Mouse (Mus musculus) hindbrain, embryonic 14.5 days (tissue): ENCODE measurements at regions not wholly inside any gene's neighbourhood (a gene's known extent, or its start where the extent isn't known, plus 50 kb on each side); places are given as distances from the start of the nearest gene placed in this dataset.
A peak's percentile ranks its signal among the peaks of the same experiment; 100 is the strongest.
"Not testable (repeated sequence)": the region's sequence is repeated elsewhere in the genome, so short reads cannot be mapped to it uniquely, and the experiment has no call there.

ENCODE experiments used
- ATAC-seq: fragments of 200-750 bp; cut with Nextera tagmentation; 2 replicates; pipeline ENCODE4 v1.8.0; 2017; ENCODE audit warnings: moderate number of reproducible peaks, mild to moderate bottlenecking, moderate TSS enrichment, moderate library complexity; ENCODE audit not compliant: low FRiP score
- DNase-seq: peaks from one replicate; pipeline ENCODE4 v3.0.0-alpha.2; 2015; ENCODE audit warnings: low spot score
- H3K27ac ChIP-seq: fragments of 300-500 bp; sonication (generic); 2 replicates; pipeline ENCODE4 v1.5.1; 2014; ENCODE audit warnings: mild to moderate bottlenecking, moderate library complexity
- H3K27me3 ChIP-seq: fragments of 300-500 bp; sonication (generic); 2 replicates; pipeline ENCODE4 v1.6.1; 2014; ENCODE audit warnings: mild to moderate bottlenecking, low read length, mixed read lengths; ENCODE audit not compliant: control insufficient read depth, insufficient read depth
- H3K36me3 ChIP-seq: fragments of 300-500 bp; sonication (generic); replicated peaks from 2 replicates; pipeline ENCODE4 v1.6.1; 2014; ENCODE audit not compliant: control insufficient read depth, insufficient read depth
- H3K4me1 ChIP-seq: fragments of 300-500 bp; sonication (generic); replicated peaks from 2 replicates; pipeline ENCODE4 v1.6.1; 2014; ENCODE audit warnings: antibody characterized with exemption, low read length, mixed read lengths; ENCODE audit not compliant: control insufficient read depth, insufficient read depth
- H3K4me2 ChIP-seq: fragments of 300-500 bp; sonication (generic); replicated peaks from 2 replicates; pipeline ENCODE4 v1.6.1; 2014; ENCODE audit warnings: mild to moderate bottlenecking, moderate library complexity
- H3K4me3 ChIP-seq: fragments of 300-500 bp; sonication (generic); replicated peaks from 2 replicates; pipeline ENCODE4 v1.5.1; 2014; ENCODE audit warnings: mild to moderate bottlenecking, low read length
- H3K9ac ChIP-seq: fragments of 300-500 bp; sonication (generic); 2 replicates; pipeline ENCODE4 v1.6.1; 2014
- H3K9me3 ChIP-seq: fragments of 300-500 bp; sonication (generic); 2 replicates; pipeline ENCODE4 v1.6.1; 2016; ENCODE audit warnings: low read length; ENCODE audit not compliant: control insufficient read depth
- WGBS: fragments of 180-500 bp; shearing (Covaris S2); extraction: QIAGEN DNeasy Blood & Tissue Kit; methylation state at CpG from one replicate; pipeline ENCODE4 v1.1.7; 2014; 5-methylcytosine and 5-hydroxymethylcytosine counted together

DNA sequence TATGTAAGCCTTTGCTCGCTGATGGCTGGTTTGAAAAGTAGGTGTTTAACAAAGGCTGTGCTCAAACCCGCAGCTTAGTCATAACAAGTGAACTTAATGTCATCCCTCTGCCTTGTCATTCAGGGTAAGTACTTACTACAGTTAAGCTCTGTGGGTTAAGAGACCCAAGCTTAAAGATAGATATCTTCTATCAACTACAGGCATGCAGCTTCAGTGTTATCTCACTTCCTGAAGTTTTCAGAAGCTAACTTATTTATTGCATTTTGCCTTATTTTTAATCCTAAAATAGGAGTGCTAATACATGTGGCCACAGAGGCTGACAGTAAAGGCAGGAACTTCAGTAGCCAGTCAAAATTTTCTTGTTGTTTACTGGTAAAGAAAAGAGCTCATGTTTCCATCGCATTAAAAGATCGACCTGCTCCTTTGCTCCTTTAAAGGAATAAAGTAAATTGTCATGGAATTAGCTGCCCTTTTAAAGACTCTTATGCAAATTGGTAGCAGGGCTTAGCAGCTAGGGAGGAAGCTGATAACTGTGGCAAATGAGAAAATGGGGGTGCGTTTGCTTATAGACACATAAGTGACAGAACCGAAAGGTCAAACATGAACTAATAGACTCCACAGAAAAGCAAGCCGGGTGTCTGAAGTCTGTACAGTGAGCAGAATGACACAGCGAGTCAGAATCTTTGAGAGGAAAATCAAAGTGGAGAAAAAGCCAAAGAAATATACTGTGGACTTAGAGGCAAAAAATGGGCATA, 55.9 kb upstream of the Inpp4b start:
- ATAC-seq = no peak

DNA sequence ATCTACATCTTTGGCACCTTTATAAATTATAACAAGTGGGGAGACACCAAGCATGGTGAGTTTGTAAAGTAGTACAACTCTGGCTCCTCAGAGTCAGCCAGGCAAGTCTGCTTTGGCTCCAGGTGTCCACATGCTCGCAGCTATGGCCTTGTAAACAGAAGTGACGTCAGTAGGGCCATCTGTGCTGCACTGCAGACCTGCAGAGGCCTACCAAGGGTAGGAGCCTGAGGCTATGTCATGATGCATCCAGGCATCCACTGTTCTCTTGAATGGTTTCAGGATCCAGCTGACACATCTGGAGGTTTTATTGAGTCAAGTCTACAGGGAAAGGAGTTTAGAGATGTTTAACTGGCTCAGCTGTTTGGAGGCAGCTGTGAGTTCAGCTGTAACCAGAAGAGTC, 82.3 kb upstream of the Inpp4b start:
- H3K9ac ChIP-seq = no peak overlapping the region
- DNase-seq = no peak
- ATAC-seq = peak; percentile 48; the same call in 1 of the 2 replicates
- no peaks in the 10 kb centered on the region for H3K27me3 ChIP-seq
- H3K4me2 ChIP-seq = no peak overlapping the region
- H3K36me3 ChIP-seq = no peaks in the 10 kb centered on the region
- 81% methylated on average over 2 of the region's 2 CpGs for WGBS
- no peaks in the 10 kb centered on the region for H3K9me3 ChIP-seq
- no peak overlapping the region for H3K27ac ChIP-seq
- H3K4me1 ChIP-seq = no peaks in the 10 kb centered on the region
- H3K4me3 ChIP-seq = no peak overlapping the region

More for the DNA sequence above, 55.9 kb upstream of the Inpp4b start:
- H3K27me3 ChIP-seq = no peaks in the 10 kb centered on the region
- no peak overlapping the region for H3K27ac ChIP-seq
- no peak overlapping the region for H3K9ac ChIP-seq
- H3K36me3 ChIP-seq = no peaks in the 10 kb centered on the region
- H3K4me1 ChIP-seq = no peaks in the 10 kb centered on the region
- H3K9me3 ChIP-seq = no peaks in the 10 kb centered on the region
- H3K4me3 ChIP-seq = no peak overlapping the region
- H3K4me2 ChIP-seq = no peak overlapping the region
- no peak for DNase-seq
- WGBS = 77% methylated on average over 8 of the region's 8 CpGs

DNA sequence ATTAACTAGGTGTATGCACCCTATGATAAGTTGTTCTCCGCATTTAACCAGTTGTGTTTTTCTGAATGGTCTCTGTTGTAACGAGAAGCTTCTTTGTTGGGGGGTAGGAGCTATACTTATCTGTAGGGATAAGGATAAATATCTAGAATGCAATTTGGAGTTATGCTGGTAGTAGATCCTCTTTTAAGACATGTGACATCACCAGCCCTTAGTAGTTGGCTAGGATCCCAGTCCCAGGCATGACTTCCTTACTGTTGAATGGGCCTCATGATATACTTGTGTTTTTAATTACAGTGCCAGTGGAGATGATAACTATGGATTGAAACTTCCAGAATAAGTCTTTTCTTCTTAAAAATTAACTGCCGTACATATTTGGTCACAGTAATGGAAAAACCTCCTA, 118.5 kb upstream of the Inpp4b start:
- no peaks in the 10 kb centered on the region for H3K27me3 ChIP-seq
- H3K36me3 ChIP-seq = no peaks in the 10 kb centered on the region
- ATAC-seq (no peak), DNase-seq (no peak)
- no peaks in the 10 kb centered on the region for H3K9me3 ChIP-seq
- H3K4me1 ChIP-seq = no peaks in the 10 kb centered on the region
- H3K4me3 ChIP-seq = no peak overlapping the region
- no peak overlapping the region for H3K9ac ChIP-seq
- H3K4me2 ChIP-seq = no peak overlapping the region
- H3K27ac ChIP-seq = no peak overlapping the region
- 93% methylated on average over 3 of the region's 3 CpGs for WGBS

DNA sequence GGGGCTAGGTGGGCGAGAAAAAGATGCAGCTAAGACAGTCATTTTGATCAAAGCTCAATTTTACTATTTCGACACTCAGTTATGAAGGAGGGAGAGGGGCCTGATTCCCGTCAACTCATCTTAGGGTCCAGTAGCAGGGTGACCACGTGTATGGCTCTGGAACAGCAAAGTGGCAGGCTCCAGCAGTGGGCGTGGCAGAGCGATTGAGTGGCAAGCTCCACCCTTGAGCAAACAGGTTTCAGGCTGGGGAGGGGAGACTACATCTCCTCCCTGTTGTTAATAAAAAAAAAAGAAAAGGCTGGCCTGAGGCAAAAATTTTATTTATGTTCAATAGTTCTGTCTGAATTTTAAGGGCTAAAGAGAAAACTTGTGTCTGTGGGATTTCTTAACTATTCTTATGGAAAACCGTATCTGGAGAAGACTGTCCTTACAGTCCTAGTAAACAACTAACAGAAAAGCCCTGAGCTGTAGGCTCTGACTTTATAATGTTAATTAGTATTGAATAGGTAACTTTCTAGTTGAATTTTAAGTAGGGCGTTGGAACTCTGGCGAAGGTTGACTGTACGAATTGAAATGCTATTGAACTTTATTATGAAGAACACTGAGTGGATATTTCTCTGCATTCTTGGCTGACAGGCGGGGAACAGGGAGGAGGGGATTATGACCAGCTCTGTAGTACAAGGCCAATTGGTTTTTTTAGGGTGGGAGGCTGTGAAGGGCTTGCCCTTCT, 155.1 kb upstream of the Inpp4b start:
- H3K27ac ChIP-seq, H3K4me1 ChIP-seq, H3K9ac ChIP-seq, H3K9me3 ChIP-seq, H3K4me3 ChIP-seq, H3K36me3 ChIP-seq, H3K27me3 ChIP-seq, H3K4me2 ChIP-seq, ATAC-seq, DNase-seq: not testable (repeated sequence)
- 73% methylated on average over 11 of the region's 11 CpGs for WGBS

DNA sequence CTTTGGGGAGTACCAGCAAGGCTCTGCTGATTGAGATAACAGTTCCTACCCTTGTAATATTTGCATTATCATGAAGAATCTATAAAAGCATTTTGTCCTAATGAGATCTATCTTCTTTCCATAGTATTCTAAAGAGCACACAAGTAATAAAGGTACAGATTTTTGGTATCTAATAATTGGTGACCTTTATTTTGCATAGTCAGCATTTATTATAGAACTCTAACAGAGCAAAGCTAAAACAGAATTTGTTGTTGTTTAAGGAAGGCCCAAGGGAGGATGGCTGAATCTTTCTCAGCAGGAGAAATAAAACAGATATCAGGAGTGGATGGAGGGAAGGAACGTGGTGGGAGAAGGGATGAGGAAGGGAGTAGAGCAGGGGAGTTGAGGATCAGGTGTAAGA, 160.8 kb upstream of the Usp38 start:
- Histone ChIP-seq H3K27me3 (no peaks in the 10 kb centered on the region), H3K36me3 (no peaks in the 10 kb centered on the region), H3K9ac (no peak overlapping the region), H3K9me3 (no peaks in the 10 kb centered on the region), H3K27ac (no peak overlapping the region), H3K4me3 (no peak overlapping the region), H3K4me1 (no peaks in the 10 kb centered on the region), H3K4me2 (no peak overlapping the region)
- ATAC-seq = no peak
- WGBS = 65% methylated on average over 1 of the region's 1 CpGs
- DNase-seq = no peak

DNA sequence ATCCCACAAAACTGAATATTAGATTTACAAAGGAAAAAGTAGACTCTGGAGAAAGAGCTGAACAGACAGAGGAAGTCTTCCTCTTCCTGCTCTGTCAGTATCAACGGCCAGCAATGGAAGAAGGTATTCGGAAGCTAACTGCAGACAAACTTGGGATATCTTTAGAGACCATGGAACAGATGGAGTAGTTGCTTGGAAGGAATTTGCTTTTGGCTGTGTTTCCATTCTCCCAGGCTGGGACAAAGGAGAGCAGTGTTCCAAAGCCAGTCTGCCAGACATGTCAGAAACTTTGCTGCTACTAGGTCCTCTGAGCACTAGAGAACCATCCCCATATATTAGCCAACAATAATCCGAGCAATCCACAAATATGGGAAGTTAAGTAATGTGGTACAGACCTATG, 132.5 kb upstream of the Usp38 start:
- DNase-seq = no peak
- WGBS = 97% methylated on average over 3 of the region's 3 CpGs
- H3K27ac ChIP-seq = no peak overlapping the region
- no peak overlapping the region for H3K4me2 ChIP-seq
- H3K9me3 ChIP-seq = no peaks in the 10 kb centered on the region
- no peak for ATAC-seq
- no peak overlapping the region for H3K4me3 ChIP-seq
- H3K27me3 ChIP-seq = no peaks in the 10 kb centered on the region
- H3K4me1 ChIP-seq = no peaks in the 10 kb centered on the region
- H3K9ac ChIP-seq = no peak overlapping the region
- H3K36me3 ChIP-seq = no peaks in the 10 kb centered on the region

DNA sequence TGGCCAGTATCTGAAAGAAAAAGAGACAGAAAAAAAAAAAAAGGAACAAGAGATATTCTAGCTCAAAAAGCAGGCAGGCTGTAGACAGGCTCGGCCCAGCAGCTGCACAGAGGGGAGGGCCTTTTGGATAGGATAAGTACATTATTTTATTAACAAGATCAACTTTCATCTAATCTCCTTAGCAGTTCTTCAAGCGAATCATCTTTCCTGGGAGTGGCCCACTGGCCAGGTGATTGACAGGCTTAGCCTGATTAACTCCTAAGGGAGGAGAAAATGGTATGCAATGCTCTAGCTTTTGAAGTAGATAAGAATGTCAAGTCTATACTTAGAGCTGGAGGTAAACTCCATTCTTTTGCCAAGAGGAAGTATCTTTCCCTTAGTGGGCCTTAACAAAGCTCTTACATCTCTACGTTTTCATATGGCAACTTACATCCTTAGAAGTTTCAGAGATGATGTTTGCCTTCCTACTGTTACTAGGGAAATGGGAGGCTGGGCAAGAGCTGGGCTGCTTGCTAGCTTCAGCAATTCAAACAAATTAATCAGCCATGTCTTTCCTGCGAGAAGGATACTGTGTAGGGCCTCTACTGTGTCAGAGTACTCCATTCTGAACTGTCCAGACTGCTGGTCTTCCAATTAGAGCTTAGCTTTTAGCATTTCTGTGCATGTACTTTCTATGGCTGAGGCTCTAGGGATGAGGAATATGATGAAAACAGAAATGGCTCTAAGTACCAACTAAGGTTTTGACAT, 92.2 kb upstream of the Usp38 start:
- 69% methylated on average over 4 of the region's 4 CpGs for WGBS
- Histone ChIP-seq H3K4me2 (no peak overlapping the region), H3K36me3 (no peaks in the 10 kb centered on the region), H3K27me3 (no peaks in the 10 kb centered on the region), H3K4me1 (no peaks in the 10 kb centered on the region), H3K4me3 (no peak overlapping the region), H3K9ac (no peak overlapping the region), H3K9me3 (no peaks in the 10 kb centered on the region), H3K27ac (no peak overlapping the region)
- no peak for ATAC-seq
- no peak for DNase-seq

DNA sequence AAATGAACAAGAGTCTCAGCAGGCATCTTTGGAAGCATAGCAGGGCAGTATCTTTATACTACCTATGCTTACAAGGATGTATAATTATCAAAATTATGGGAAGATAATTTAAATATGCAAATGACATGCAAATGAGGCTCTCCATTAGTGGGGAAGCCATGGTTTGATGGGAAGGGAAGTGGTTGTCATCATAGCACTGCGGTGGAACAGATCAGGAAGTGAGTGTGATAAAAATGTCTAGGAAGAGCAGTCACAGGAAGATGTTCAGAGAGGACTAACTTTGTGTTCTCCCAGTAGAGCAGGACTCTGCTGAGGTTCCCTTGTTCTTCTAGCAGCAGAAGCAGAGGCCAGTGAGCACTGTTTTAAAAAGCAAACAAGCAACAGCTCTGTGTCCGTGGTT, 84.2 kb upstream of the Usp38 start:
- Histone ChIP-seq H3K36me3 (no peaks in the 10 kb centered on the region), H3K27me3 (no peaks in the 10 kb centered on the region), H3K4me1 (no peaks in the 10 kb centered on the region), H3K4me2 (no peak overlapping the region), H3K9ac (no peak overlapping the region), H3K9me3 (no peaks in the 10 kb centered on the region), H3K4me3 (no peak overlapping the region), H3K27ac (no peak overlapping the region)
- ATAC-seq (no peak), DNase-seq (no peak)
- WGBS = 79% methylated on average over 2 of the region's 2 CpGs

DNA sequence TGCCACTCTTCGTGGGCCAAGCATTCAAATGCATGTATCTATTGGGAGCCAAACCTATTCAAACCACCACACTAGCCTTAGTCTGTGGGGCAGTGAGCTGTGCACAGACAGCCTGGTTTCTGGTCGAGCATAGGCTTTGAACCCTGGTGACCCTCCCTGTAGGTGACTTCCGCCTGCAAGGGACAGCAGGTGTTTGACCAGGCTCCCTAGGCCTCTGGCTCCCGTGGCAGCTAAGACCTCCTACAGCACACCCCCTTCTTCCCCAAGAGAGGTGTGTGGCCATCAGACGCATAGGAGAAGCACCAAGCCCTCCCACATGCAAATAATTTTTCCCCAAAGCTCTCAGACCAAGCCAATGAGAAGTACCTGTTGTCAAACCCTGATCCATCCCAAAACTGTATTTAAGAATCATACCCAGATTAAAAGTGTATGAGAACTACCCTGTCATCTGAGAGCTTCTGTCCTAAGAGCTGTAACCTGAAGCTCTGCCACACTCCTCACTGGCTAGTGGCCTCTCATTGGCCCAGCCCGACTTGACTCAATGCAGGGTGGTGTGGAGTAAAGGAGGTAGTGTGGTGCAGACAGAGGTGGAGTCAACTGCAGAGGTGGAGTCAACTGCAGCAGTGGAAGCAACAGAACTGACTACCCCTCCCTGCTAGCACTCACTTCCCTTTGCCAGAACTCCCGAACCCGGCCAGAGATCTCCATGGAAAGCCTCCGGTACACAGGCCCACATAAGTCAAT, 82.5 kb upstream of the Usp38 start:
- H3K36me3 ChIP-seq = no peaks in the 10 kb centered on the region
- ATAC-seq = no peak
- H3K27ac ChIP-seq = no peak overlapping the region
- H3K4me3 ChIP-seq = no peak overlapping the region
- no peak for DNase-seq
- H3K4me1 ChIP-seq = no peaks in the 10 kb centered on the region
- H3K27me3 ChIP-seq = no peaks in the 10 kb centered on the region
- 55% methylated on average over 9 of the region's 9 CpGs for WGBS
- no peak overlapping the region for H3K4me2 ChIP-seq
- no peaks in the 10 kb centered on the region for H3K9me3 ChIP-seq
- H3K9ac ChIP-seq = no peak overlapping the region
